Mouse (Mus musculus) spleen, adult 2 months (tissue): ENCODE results near the gene Zfp296.

Source experiments
- CTCF ChIP-seq: fragments of 200-500 bp; IDR thresholded peaks from 2 replicates; pipeline ENCODE4 v1.5.1; 2011; ENCODE audit warnings: mild to moderate bottlenecking, inconsistent platforms; ENCODE audit not compliant: insufficient read depth, insufficient read length, insufficient replicate concordance; ENCODE audit errors: extremely low read depth
- POLR2A ChIP-seq: fragments of 200-500 bp; IDR thresholded peaks from 2 replicates; pipeline ENCODE4 v1.6.1; 2011; ENCODE audit warnings: low read depth, low read length, inconsistent platforms

GRCm38 (mm10) chr7:19573776-19574140, 3.3 kb upstream of the Zfp296 start:
- TF ChIP-seq POLR2A = no peak
- TF ChIP-seq CTCF = no peak
